16 mouse cellular contexts compared by ENCODE assay signal in genomic region chr3:133167550-133167949, GRCm38 (mm10).
"Had no signal": no experiment of that assay in that cellular context is flagged by ENCODE, and none has a peak within 500 bp of the region (broad histone marks: within the 10 kb centered on the region; RNA-seq: fewer than 3 reads in every experiment).

No protein-coding gene starts in this region.

- H3K4me1 ChIP-seq: neural tube, embryonic 12.5 days; stomach, embryonic 15.5 days had no signal

- H3K4me2 ChIP-seq: neural tube, embryonic 12.5 days; neural tube, embryonic 13.5 days; neural tube, embryonic 15.5 days; stomach, embryonic 15.5 days had no signal

- H3K9ac ChIP-seq: neural tube, embryonic 12.5 days; neural tube, embryonic 13.5 days; neural tube, embryonic 15.5 days; stomach, embryonic 15.5 days had no signal

- H3K9me3 ChIP-seq: neural tube, embryonic 12.5 days; neural tube, embryonic 13.5 days; neural tube, embryonic 15.5 days; stomach, embryonic 15.5 days had no signal

- H3K27me3 ChIP-seq: neural tube, embryonic 12.5 days; neural tube, embryonic 13.5 days; neural tube, embryonic 15.5 days; stomach, embryonic 15.5 days had no signal

- DNase-seq: retina, postnatal 1 day; right cerebral cortex, adult 18-20 months; right cerebral cortex, postnatal 14 days; right cerebral cortex, postnatal 25 days; right cerebral cortex, postnatal 4 days; spleen, adult 18-20 months; thymus, adult 18-20 months; thymus, adult 2 months; thymus, postnatal 14 days; thymus, postnatal 25 days; thymus, postnatal 4 days had no signal

- H3K4me3 ChIP-seq: neural tube, embryonic 12.5 days; neural tube, embryonic 13.5 days; neural tube, embryonic 15.5 days; stomach, embryonic 15.5 days had no signal

- H3K36me3 ChIP-seq: neural tube, embryonic 12.5 days; neural tube, embryonic 13.5 days; neural tube, embryonic 15.5 days; stomach, embryonic 15.5 days had no signal

- H3K27ac ChIP-seq: neural tube, embryonic 12.5 days; neural tube, embryonic 13.5 days; neural tube, embryonic 15.5 days; stomach, embryonic 15.5 days; stomach, postnatal 0 days had no signal
